Mouse (Mus musculus) cerebellum, adult 18-20 months (tissue): ENCODE data around the gene Fkbp15.
"Not testable (repeated sequence)": the region's sequence is repeated elsewhere in the genome, so short reads cannot be mapped to it uniquely, and the experiment has no call there.

Experiments
- DNase-seq, 2 experiments: peaks; one replicate each; pipeline ENCODE4 v3.0.0; 2021

Fkbp15 gene

DNA sequence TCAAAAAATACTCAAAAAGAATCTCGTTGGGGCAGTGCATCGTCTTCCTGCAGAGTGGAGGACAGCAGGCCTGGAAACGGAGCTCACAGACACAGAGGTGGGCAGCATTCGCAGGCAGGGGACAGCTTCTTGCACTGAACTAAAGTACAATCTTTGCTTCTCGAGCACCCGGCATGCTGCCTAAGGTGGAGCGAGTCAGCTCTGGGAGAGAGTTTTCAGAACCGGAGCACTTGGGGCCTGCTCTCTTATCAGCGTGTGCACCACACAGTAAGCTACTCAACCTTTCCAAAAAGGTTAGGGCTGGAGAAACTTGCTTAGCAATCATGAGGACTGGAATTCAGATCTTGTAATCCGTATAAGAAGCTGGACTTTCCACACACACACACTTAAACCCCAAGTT lies 83.7 kb downstream of the Fkbp15 start:
- no peak for DNase-seq

DNA sequence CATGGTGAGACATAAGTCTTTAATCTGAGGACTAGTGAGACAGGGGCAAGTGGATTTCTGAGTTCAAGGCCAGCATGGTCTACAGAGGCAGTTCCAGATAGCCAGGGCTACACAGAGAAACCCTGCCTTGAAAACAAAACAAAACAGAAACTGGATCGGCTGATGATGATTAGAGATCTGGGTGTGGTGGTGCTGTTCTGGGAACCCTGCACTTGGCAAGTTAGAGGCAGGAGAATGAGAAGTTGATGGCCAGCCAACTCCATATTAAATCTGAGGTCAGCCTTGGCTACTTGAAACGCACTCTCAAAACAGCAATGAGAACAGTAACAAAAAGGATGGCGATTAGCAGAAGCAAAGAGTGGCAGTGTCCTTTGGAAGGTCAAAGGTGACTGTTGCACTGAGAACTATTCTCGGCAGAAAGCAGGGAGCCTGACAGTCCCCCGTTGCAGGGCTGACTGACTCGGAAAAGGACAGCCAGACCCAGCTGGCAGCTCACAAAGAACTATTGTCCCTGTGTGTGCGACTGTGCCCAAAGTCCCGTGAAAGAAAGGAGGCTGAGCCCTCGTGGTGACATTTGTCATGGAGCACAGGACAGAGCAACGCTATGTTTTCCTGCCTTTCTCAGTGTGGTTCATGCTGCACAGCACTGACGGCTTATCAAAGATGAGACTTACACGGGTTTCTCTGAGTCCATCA lies 85.4 kb downstream of the Fkbp15 start:
- no peak for DNase-seq

DNA sequence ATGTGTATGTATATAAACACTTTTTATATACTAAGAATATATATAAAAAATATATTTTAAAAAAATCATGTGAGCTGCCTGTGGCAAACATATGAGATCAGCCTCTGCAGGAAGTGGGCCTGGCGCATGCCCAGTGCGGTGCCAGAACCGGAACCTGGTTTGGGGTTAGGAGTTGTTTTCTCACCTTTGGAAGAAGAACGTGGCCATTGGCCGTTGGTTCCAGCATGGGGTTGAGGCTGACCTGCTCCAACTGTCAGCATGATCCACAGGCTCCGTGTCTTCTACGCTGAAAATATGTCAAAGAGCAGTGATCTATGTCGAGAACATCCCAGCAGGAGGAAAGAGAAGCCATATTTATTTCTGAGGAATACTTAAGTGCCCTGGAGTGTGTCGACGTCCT lies 86.4 kb downstream of the Fkbp15 start:
- DNase-seq: no peak

DNA sequence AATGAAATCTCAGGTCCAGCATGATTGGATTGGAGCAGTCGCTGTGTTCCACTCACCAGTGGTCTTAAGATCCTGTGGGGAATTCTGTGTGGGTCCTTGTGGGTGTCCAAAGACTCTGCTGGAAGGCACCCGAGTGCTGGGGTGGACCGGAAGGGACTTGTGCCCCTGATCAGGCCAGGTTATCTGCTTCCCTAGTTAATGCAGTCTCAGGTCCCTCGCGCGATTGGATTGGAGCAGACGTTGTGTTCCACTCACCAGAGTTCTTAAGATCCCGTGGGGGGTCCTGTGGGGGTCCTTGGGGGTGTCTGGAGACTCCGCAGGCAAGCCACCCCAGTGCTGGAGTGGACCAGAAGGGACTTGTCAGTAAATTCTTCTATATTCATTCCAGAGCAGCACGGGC lies 87.7 kb downstream of the Fkbp15 start:
- no peak for DNase-seq

DNA sequence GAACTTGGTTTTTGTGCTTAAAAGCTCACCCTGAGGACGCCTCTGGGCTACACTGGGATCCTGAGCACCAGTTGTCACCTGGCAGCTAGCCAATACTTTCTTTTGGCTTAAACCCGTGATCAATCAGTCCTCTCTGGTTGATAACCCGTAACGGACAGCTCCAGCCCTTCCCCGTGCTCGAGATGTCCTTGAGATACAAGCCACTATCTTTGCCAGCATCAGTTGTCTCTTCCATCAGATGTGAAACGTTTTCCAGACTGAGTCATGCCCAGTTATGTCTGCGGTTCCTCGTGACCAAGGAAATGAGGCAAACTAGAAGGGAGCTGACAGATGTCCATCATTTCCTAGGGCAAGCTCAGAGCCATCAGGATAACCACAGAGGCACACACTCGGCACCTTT lies 93.2 kb downstream of the Fkbp15 start:
- no peak for DNase-seq

DNA sequence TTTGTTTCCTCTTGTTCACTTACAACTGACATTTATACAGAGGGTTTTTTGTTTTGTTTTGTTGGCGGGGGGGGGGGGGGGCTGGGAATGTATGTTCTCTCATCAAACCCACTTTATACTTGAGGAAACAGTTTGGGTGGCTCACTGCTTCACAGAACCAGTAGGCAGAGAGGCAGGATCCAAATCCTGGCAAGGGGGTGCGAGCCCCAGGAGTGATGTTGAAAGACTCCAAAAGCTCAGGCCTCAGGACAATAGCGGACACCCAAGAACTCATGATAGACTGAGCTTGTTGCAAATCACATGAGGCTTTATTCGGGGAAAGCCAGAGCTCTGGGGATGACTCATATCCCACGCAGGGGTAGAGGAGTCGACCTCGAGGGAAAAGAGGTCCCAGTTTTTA lies 94.3 kb downstream of the Fkbp15 start:
- not testable (repeated sequence) for DNase-seq

DNA sequence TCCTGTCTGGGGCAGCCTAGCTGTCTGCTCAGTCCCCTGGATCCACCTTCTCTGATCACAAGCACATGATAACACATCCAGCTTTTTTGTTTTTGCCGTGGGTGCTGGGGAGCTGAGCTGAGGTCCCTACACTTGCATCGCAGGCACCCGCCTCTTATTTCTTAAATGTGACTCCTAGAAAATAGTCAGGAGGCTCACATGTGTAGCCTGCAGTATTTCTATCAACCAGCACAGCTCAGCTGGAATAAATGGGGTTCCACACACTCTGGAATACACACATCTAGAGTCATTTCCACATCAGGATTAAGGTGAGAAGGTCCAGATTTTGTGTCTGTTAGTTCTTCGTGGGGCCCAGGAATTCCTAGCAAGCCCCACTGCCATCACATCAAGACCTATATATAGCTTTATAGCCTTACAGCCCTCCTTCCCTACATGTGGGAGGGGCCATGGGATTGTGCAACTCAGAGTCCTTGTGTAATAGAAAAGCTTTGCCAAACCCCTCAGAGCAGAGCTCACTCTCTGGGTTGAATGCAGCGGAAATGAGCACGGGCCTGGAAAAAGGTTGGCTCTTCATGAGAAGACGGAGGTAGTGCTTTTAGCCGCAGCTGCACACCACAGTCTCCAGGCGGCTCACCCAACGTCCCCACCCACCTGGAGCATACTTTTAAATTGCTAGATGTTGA lies 95.1 kb downstream of the Fkbp15 start:
- no peak for DNase-seq

DNA sequence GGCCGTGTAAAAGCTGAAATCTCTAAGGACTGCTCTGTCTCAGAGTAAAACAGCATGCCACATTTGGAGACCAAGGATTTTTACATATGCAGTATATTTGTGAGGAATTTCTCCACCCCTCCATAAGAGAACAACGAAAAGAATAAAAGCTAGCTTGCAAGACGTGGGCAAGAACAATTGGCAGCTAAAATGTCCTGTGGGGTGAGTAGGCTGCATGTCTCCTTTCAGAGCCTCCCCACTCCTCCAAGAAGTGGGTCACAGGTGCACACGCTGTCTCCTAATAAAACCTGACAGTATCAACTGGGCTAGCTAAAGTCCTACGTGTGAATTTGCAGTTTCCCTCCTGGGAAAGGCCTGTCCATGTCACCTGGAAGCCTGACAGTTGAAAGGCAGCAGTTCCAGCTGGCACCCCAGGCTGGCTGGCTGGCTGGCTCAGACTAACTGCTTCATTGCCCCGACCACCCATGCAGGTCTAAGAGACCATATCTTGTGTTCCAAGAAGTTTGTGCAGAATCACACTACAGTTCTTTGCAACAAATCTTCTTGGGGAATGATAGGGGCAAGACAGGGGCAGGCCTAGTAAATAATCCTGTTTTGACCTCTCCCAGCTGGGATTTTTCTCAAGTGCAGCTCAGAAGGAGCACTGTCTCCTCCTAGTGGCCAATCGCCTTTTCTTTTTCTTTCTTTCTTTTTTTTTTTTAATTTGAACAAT lies 97.1 kb downstream of the Fkbp15 start:
- peak in 1 of 2 experiments; percentile 8 for DNase-seq

DNA sequence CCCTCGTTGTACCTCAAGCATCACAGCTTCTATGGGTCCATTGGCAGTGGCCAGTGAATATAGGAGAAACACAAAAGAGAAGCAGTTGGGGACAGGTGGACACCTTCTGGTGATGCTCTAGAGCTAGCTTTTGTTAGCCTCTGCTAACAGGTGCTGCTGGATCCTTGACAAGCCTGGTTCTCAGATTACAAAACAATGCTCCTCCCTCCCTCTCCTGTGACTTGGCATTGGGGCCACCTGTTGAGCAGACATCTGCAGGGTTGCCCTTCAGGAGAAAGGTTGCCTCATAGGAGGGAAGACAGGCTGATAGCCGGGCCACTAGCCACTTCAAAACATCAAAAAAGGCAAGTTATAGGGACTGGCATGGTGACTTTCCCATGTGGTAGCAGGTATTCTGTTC lies 98.1 kb downstream of the Fkbp15 start, which contains the start of gene Slc31a2:
Slc31a2 (plus strand) TSS at position 287 of the 400 bp plus-strand sequence.
- DNase-seq: no peak

DNA sequence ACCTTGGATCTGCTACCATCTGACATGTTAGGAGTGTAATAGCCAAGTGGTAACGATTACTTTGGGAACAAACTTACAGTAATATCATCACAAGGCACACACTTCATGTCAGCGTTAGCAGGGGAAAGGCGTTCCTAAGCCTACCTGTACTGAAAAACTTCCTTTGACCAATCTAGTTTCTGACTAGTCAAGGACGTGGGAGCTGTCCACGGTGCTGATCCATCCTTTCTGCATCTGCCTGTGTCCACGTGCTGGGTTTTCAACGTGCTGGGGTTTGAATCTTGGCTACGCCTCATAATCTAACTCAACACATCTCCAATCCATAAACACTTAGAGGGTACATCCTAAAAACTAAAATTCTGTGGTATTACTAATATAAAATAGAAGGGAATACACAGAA lies 103.4 kb downstream of the Fkbp15 start:
- no peak for DNase-seq

DNA sequence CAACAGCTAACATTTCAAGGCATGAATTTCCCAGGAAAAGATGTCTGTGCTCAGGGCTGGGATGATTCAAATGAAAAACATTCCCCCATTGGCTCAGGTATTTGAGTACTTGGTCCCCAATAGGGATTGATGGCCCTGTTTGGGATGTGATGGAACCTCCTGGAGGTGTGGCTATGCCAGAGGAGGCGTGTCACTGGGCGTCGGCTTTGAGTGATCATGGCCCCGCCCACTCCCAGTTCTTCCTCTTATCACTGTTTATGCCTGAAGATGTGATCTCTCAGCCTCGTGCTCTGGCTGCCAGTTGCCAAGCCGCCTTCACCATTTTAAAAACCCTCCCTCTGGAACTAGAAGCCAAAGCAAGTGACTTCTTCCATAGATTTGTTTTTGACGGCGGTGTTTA lies 105.8 kb downstream of the Fkbp15 start:
- no peak for DNase-seq

DNA sequence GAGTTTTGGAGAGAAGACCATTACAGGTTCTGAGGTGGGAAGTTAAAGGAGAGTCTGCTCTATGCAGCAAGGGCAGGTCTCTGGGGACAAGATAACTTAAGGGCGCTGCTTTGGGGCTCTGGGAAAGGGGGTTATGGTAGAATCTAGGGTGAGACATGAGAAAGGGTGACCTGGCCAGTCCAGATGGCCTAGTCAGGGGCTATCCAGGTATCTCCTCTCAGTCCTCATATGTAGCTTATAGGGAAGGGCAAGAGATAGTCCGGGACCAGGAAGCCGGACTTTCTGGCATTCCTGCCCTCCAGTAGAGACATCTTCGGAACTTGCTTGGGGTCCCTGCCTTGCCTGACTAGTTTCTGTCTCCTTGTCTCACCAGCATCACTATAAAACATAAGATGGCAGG lies 108.6 kb downstream of the Fkbp15 start:
- DNase-seq: no peak

DNA sequence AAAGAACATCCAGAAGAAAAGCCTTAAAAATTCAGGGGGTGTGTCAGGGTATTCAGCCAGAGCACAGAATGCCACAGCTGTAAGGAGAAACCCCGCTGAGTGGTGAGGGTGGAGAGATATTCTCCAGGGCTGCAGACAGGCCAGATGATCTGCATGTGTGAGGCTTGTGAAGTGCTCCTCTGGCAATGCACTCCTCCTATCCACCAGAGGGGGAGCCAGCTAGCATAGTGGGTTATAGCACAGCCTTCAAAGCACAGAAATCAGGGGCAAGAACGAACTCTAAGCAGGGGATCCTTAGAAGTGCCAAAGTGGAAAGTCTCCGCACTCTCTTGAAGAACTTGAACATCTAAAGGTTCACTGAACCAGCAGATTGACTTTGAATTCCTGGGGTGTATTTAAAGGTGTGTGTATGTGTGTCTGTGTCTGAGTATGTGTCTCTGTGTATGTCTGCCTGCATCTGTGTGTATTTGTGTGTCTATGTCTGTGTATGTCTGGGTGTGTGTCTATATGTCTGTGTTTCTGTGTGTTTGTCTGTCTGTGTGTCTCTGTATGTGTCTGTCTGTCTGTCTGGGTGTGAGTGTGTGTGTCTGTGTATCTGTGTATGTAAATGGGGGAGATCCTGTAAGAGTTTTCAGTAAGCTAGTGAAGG lies 109.3 kb downstream of the Fkbp15 start:
- DNase-seq: no peak
